Mouse (Mus musculus) heart, adult 2 months (tissue): ENCODE measurements around the gene 9930111J21Rik1.
"Not testable (repeated sequence)": the region's sequence is repeated elsewhere in the genome, so short reads cannot be mapped to it uniquely, and the experiment has no call there.

ENCODE experiments used
- CTCF ChIP-seq: fragments of 200-600 bp; IDR thresholded peaks from 2 replicates; pipeline ENCODE4 v1.8.1; 2022; ENCODE audit warnings: antibody characterized with exemption, mild to moderate bottlenecking, moderate library complexity
- EP300 ChIP-seq: fragments of 200-500 bp; IDR thresholded peaks from 2 replicates; pipeline ENCODE4 v1.6.1; 2011; ENCODE audit warnings: low read depth, low read length, control low read depth; ENCODE audit not compliant: insufficient read depth
- POLR2A ChIP-seq: fragments of 200-500 bp; IDR thresholded peaks from 2 replicates; pipeline ENCODE4 v1.6.1; 2011; ENCODE audit warnings: mild to moderate bottlenecking, low read depth, low read length, control low read depth; ENCODE audit not compliant: insufficient read depth

DNA sequence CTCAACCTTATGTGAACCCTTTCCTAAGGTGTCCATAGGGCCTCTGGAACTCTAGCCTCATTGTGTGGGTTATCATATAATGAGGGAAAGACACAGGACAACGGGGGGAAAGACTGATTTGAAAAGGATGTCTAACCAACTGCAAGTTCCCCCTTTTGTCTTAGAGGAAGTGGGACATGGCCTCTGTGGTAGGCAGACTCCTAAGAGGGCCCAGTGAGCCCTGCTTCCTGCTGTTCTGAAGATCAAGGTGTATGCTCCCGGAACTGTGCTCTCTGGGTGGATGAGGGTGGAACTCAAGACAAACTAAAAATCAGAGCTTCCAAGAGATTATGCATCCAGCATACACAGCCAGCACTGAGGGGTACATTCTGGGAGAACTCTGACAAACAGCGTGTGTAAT is 9.0 kb upstream of the 9930111J21Rik1 start:
- TF ChIP-seq POLR2A, CTCF, EP300: not testable (repeated sequence)
